Mouse (Mus musculus): Measurements from ENCODE around the gene Retreg1. TPM values are rescaled to one million over a fixed set of nuclear protein-coding genes. Genes with fewer than 3 reads are reported as not detected.

Gene Retreg1
- total RNA-seq (2023): 62.6 TPM

DNA sequence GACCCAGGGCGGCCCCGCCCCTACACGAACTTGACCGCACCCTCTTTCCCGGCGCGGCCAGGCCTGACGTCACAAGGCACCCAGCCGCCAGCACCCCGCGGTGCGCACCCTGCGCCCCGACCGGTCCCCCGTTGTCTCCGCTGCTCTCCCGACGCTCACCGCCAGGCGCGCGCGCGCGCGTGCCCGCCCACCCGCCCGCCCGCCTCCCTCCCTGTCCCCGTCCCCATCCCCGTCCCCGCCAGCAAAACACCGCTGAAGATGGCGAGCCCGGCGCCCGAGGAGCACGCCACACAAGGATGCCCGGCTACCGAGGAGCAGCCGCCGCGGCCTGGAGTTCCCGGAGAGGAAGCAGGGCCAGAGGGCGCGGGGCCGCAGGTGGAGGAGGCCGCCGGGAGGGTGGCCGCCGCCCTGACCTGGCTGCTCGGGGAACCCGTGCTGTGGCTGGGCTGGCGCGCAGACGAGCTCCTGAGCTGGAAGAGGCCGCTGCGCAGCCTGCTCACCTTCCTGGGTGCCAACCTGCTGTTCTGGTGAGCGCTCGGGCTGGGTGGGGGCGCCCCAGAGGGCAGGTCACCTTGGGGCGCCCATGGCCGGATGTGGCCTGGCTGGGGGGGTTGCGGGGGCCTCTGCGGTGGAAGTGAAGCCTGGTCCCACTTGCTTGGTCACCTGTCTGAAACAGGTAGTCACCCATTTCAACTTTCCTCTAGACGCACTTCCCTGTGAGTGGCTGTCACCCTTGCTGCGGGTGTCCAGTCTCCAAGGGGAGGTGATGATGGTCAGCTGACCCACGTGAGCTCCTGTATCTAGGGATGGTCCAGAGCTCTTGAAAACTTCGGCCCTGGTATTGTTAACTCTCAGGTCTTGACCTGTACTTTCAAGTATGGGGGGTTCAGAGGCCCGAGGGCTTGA is at the start of gene Retreg1:
Gene Retreg1, plus strand, starts transcription at position 95 of the 906 bp plus-strand sequence.

DNA sequence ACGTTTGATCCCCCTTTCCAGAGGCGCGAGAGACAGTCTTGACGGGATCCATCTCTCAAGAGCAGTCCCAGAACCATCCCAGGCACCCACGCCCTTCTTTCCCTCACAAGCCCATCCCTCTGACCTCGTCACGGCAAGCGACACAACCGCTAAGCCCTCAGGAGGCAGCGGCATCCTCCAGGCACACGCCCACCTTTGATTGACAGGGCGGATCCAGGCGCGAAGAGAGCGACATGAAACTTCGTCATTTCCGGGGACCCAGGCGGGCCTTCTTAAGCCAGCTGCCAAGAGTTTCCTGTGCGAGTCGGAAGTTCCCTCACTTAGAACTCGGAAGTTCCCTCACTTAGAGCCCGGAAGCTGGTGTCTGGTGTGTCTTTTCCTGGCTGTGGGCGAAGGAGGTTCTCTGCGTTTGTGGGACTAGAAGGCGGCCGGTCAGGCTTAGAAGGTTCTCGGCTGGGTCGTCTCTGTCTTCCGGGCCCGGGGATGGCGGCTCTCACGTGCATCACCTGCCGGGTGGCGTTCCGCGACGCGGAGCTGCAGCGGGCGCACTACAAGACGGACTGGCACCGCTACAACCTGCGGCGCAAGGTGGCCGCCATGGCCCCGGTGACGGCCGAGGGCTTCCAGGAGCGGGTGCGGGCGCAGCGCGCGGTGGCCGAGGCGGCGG is 141.2 kb downstream of the Retreg1 start, which contains the start of gene Zfp622:
Gene Zfp622, plus strand, starts transcription at position 300 of the 667 bp plus-strand sequence.

Other genes with a start within 250 kb of the Retreg1 start
- gene Myo10, start 220.7 kb upstream of the Retreg1 start, total RNA-seq (2023): 4.3 TPM
- 110 TPM for gene Zfp622, start 141.2 kb downstream of the Retreg1 start, total RNA-seq (2023)